Mouse (Mus musculus): ENCODE results near the gene Mosmo. TPM values are rescaled to one million over a fixed set of nuclear protein-coding genes. Genes with fewer than 3 reads are reported as not detected.

Mosmo gene
- polyA plus RNA-seq, 2 experiments, result 15.6 to 30.8 TPM

DNA sequence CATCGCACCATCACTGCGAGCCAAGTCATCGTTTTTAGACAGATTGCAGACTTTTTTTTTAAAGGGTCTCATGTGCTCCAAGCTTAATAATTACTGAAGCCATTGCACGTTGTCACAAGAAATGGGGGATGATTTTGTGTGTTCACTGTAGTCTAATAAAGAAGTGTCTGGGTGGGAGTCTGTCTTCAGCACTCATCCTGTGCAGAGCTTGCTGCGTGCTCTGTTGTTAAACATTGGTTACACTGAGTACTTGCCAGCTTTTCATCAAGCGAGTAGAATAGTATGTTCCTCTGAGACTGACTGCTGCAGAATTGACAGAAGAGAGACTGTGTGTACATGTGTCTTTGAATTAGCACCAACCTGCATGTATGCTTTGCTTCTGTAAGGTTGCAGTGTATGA lies 7.8 kb downstream of the Mosmo start:
- WGBS, result 66% methylated on average over 6 of the region's 6 CpGs
- H3K4me1 ChIP-seq (ENCODE audit: control insufficient read depth, insufficient read depth, low read length), result peaks cover 12% of the 10 kb centered on the region
- no peak; the same call in 1 of the 2 replicates for ATAC-seq (ENCODE audit: low FRiP score, low read depth)
- no peak for DNase-seq (ENCODE audit: low spot score)
- 0 out of 2 replicates have a peak, but pooled peaks cover 3% of the 10 kb centered on the region for H3K36me3 ChIP-seq (ENCODE audit: control insufficient read depth, insufficient read depth, low read length)
- no peaks in the 10 kb centered on the region for H3K9me3 ChIP-seq (ENCODE audit: control insufficient read depth, low read length)
- H3K27ac ChIP-seq (replicated peaks; ENCODE audit: low read depth, low read length), result no peak overlapping the region
- TF ChIP-seq POLR2A (IDR thresholded peaks at IDR 0.05; ENCODE audit: borderline replicate concordance, extremely low read depth, insufficient read depth, insufficient read length), result no peak
- no peak overlapping the region for H3K4me3 ChIP-seq (replicated peaks; ENCODE audit: low read length)
- no peaks in the 10 kb centered on the region for H3K27me3 ChIP-seq (ENCODE audit: control insufficient read depth, insufficient read depth, low read length)
- no peak overlapping the region for H3K4me2 ChIP-seq (replicated peaks; ENCODE audit: low read depth, low read length, severe bottlenecking)
- no peak overlapping the region for H3K9ac ChIP-seq (ENCODE audit: low read depth, low read length, severe bottlenecking)

DNA sequence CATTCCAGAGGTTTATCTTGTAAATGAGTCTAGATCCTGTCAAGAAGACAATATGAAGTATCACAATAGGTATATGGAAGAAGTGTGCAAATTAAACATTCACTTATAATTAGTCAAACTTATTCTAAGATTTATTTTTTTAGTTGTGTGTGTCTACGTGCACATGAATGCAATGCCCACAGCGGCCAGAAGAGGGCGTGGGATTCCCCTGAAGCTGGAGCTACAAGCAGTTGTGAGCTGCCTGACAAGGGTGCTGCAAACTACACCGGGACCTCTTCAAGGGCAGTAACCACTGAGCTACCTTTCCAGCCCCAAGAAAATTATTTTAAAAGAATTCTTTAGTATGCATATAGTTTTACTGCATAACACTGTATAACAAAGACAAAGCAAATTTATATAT lies 13.2 kb downstream of the Mosmo start:
- DNase-seq (ENCODE audit: low spot score) (no peak), ATAC-seq (ENCODE audit: low FRiP score, low read depth) (no peak)
- no peaks in the 10 kb centered on the region for H3K27me3 ChIP-seq (ENCODE audit: control insufficient read depth, insufficient read depth, low read length)
- TF ChIP-seq POLR2A (IDR thresholded peaks at IDR 0.05; ENCODE audit: borderline replicate concordance, extremely low read depth, insufficient read depth, insufficient read length), result no peak
- H3K27ac ChIP-seq (replicated peaks; ENCODE audit: low read depth, low read length), result no peak overlapping the region
- no peaks in the 10 kb centered on the region for H3K9me3 ChIP-seq (ENCODE audit: control insufficient read depth, low read length)
- WGBS, result 75% methylated on average over 4 of the region's 4 CpGs
- H3K4me3 ChIP-seq (replicated peaks; ENCODE audit: low read length), result no peak overlapping the region
- no peak overlapping the region for H3K9ac ChIP-seq (ENCODE audit: low read depth, low read length, severe bottlenecking)
- H3K4me2 ChIP-seq (replicated peaks; ENCODE audit: low read depth, low read length, severe bottlenecking), result no peak overlapping the region
- H3K4me1 ChIP-seq (ENCODE audit: control insufficient read depth, insufficient read depth, low read length), result peaks cover 2% of the 10 kb centered on the region; the same call in 1 of the 2 replicates
- H3K36me3 ChIP-seq (ENCODE audit: control insufficient read depth, insufficient read depth, low read length), result 0 out of 2 replicates have a peak, but pooled peaks cover 7% of the 10 kb centered on the region

DNA sequence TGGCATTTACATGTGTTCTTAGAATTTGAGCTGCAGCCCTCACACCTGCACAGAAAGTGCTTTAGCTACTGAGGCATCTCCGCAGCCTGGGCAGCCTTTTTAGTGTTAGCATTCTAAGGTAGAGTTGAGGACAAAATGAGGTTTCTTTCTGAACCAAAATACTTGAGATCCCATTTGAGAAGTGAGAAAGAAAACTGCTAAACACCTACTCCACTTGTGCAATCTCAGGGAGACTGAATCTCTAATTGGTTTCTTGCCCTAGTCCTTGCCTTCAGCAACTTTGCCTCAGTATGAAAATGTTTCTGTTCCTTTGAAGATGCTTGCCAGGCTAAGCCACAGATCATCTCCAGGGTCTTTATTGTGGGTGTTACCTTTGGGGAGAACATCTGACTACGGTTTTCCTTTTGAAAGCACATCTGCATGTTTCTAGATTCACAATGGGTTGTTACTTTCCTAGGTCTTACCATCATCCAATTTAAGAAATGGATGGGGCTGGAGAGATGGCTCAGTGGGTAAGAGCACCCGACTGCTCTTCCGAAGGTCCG lies 16.5 kb downstream of the Mosmo start:
- no peaks in the 10 kb centered on the region for H3K4me1 ChIP-seq (ENCODE audit: control insufficient read depth, insufficient read depth, low read length)
- DNase-seq (ENCODE audit: low spot score) (no peak), ATAC-seq (ENCODE audit: low FRiP score, low read depth) (no peak)
- H3K36me3 ChIP-seq (ENCODE audit: control insufficient read depth, insufficient read depth, low read length), result 0 out of 2 replicates have a peak, but pooled peaks cover 5% of the 10 kb centered on the region
- no peak overlapping the region for H3K4me2 ChIP-seq (replicated peaks; ENCODE audit: low read depth, low read length, severe bottlenecking)
- H3K9me3 ChIP-seq (ENCODE audit: control insufficient read depth, low read length), result no peaks in the 10 kb centered on the region
- H3K4me3 ChIP-seq (replicated peaks; ENCODE audit: low read length), result no peak overlapping the region
- no peak overlapping the region for H3K27ac ChIP-seq (replicated peaks; ENCODE audit: low read depth, low read length)
- 93% methylated on average over 5 of the region's 5 CpGs for WGBS
- H3K9ac ChIP-seq (ENCODE audit: low read depth, low read length, severe bottlenecking), result no peak overlapping the region
- H3K27me3 ChIP-seq (ENCODE audit: control insufficient read depth, insufficient read depth, low read length), result no peaks in the 10 kb centered on the region
- no peak for TF ChIP-seq POLR2A (IDR thresholded peaks at IDR 0.05; ENCODE audit: borderline replicate concordance, extremely low read depth, insufficient read depth, insufficient read length)

DNA sequence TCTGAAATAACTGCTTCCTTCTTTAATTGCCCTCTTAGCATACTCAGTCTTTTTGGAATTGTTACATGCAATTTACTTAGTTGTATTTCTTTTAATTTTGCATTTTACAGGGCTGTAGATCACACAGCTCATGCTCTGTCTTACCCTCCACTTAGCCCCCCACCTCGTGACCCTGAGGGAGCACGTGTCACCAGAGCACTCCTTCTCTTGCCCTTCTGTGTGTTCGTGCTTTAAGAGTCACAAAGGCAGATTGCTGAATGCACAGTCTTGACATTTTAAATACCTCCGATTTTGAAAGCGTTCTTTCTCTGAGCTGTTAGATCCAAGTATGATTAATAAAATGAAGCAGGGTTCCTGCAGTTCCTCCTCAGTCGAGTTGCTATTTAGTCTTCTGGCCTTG lies 17.8 kb downstream of the Mosmo start:
- no peaks in the 10 kb centered on the region for H3K9me3 ChIP-seq (ENCODE audit: control insufficient read depth, low read length)
- no peak for ATAC-seq (ENCODE audit: low FRiP score, low read depth)
- H3K4me1 ChIP-seq (ENCODE audit: control insufficient read depth, insufficient read depth, low read length), result no peaks in the 10 kb centered on the region
- no peak overlapping the region for H3K4me3 ChIP-seq (replicated peaks; ENCODE audit: low read length)
- DNase-seq (ENCODE audit: low spot score), result no peak
- no peak overlapping the region for H3K4me2 ChIP-seq (replicated peaks; ENCODE audit: low read depth, low read length, severe bottlenecking)
- 0 out of 2 replicates have a peak, but pooled peaks cover 4% of the 10 kb centered on the region for H3K36me3 ChIP-seq (ENCODE audit: control insufficient read depth, insufficient read depth, low read length)
- H3K9ac ChIP-seq (ENCODE audit: low read depth, low read length, severe bottlenecking), result no peak overlapping the region
- H3K27ac ChIP-seq (replicated peaks; ENCODE audit: low read depth, low read length), result no peak overlapping the region
- TF ChIP-seq POLR2A (IDR thresholded peaks at IDR 0.05; ENCODE audit: borderline replicate concordance, extremely low read depth, insufficient read depth, insufficient read length), result no peak
- no peaks in the 10 kb centered on the region for H3K27me3 ChIP-seq (ENCODE audit: control insufficient read depth, insufficient read depth, low read length)
- 35% methylated on average over 6 of the region's 6 CpGs for WGBS

DNA sequence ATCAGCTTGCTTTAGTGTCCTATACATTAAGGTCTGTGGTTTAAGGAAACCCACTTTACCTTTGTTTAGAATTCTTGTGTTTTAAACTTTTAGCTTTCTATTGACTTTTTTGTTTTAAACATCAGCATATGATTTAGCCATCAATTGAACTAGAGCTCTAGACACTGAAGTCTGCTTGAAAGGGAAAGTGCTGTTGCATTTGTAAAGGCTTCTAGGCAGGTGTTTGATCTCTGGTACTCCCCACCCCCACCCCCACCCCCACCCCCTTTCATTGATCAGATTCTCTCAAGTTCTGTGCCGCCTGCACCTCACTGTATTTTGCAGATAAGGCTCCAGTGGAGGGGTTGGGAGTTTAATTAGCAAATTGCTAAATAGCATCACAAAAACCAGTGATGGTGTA lies 18.2 kb downstream of the Mosmo start:
- Histone ChIP-seq H3K9ac (ENCODE audit: low read depth, low read length, severe bottlenecking) (no peak overlapping the region), H3K27me3 (ENCODE audit: control insufficient read depth, insufficient read depth, low read length) (no peaks in the 10 kb centered on the region), H3K4me1 (ENCODE audit: control insufficient read depth, insufficient read depth, low read length) (no peaks in the 10 kb centered on the region), H3K4me3 (replicated peaks; ENCODE audit: low read length) (no peak overlapping the region), H3K4me2 (replicated peaks; ENCODE audit: low read depth, low read length, severe bottlenecking) (no peak overlapping the region), H3K27ac (replicated peaks; ENCODE audit: low read depth, low read length) (no peak overlapping the region), H3K9me3 (ENCODE audit: control insufficient read depth, low read length) (no peaks in the 10 kb centered on the region), H3K36me3 (ENCODE audit: control insufficient read depth, insufficient read depth, low read length) (0 out of 2 replicates have a peak, but pooled peaks cover 4% of the 10 kb centered on the region)
- 79% methylated on average over 1 of the region's 1 CpGs for WGBS
- DNase-seq (ENCODE audit: low spot score) (no peak), ATAC-seq (ENCODE audit: low FRiP score, low read depth) (no peak)
- no peak for TF ChIP-seq POLR2A (IDR thresholded peaks at IDR 0.05; ENCODE audit: borderline replicate concordance, extremely low read depth, insufficient read depth, insufficient read length)

Measured in limb, embryonic 14.5 days (tissue).